Mouse (Mus musculus) left cerebral cortex, adult 9 months (tissue): ENCODE measurements around the gene Spink2.
A peak's percentile ranks its signal among the peaks of the same experiment; 100 is the strongest.
"Not testable (repeated sequence)": the region's sequence is repeated elsewhere in the genome, so short reads cannot be mapped to it uniquely, and the experiment has no call there.

Experiments used
- DNase-seq, 2 experiments: peaks; one replicate each; pipeline ENCODE4 v3.0.0; 2022; ENCODE audit warnings: low spot score in 2 of 2

Gene Spink2

GRCm38 (mm10) chr5:77200695-77201094 lies 10.6 kb downstream of the Spink2 start:
- DNase-seq: no peak

GRCm38 (mm10) chr5:77193951-77194350 lies 17.3 kb downstream of the Spink2 start:
- peak in 1 of 2 experiments; percentile 11 for DNase-seq

- DNase-seq: no peak
These were observed 18.0 kb downstream of the Spink2 start for GRCm38 (mm10) chr5:77193266-77193665.

DNA sequence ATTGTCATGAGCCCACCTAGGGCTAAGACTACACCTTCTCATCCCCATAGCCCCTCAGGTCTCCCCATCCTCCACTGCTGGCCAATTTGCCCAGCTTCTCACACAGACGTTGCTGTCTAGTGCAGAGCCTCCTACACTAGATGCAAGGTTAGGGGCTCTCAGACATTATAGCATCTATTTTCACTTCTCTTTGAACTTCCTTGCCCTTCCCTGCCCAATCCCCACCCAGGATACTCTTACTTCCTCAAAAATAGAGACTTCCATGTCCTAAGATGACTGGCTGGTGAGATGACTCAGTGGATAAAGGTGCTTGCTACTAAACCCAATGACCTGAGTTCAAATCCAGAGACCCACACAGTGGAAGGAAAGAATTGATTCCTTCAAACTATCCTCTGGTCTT lies 19.6 kb downstream of the Spink2 start:
- DNase-seq: no peak

GRCm38 (mm10) chr5:77191106-77191505 lies 20.2 kb downstream of the Spink2 start:
- DNase-seq: no peak

GRCm38 (mm10) chr5:77188738-77189137 lies 22.5 kb downstream of the Spink2 start:
- no peak for DNase-seq

DNA sequence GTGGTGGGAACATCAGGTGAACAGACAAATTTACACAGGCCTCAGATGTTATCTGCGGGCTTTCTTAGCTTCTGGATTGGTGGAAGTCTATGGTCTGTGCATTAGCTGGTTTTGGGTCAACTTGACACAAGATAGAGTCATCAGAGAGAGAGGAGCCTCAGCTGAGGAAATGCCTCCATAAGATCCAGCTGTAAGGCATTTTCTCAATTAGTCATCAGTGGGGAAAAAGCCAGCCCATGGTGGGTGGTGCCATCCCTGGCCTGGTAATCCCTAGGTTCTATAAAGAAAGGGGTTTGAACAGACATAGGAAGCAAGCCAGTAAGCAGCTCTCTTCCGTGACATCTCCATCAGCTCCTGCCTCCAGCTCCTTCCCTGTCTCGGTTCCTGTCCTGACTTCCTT lies 25.9 kb downstream of the Spink2 start:
- no peak for DNase-seq

DNA sequence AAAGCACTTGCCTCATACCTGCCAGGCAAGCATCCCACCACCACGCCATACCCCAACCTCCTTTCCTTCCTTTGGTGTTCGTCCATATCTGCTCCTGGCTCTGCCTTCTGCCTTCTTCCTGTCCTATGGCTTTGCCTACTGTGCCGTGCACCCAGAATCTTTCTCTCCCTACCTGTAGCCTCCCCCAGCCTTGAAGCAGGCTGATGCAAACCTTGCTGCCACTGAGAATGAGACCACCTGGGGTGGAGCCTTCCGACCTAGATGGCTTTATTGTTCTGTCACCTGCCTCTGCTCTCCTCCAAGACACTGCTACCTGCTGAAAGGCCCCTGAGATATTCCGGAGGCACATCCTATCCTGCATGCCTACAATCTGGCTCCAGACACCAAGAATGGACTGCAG lies 27.4 kb downstream of the Spink2 start:
- DNase-seq: not testable (repeated sequence)

DNA sequence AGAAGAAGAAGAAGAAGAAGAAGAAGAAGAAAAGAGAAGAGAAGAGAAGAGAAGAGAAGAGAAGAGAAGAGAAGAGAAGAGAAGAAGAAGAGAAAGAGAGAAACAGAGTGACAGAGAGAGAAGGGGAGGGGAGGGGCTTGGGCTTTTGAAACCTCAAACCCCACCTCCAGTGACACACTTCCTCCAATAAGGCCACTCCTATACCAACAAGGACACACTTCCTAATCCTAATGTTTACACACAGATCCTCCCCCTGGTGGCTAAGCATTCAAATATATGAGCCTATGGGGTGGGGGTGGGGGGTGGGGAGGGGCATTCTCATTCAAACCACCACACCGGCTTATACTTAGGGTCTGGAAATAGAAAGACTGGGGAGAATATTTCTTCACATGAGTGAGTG lies 27.9 kb downstream of the Spink2 start:
- no peak for DNase-seq

- no peak for DNase-seq
These were observed 29.8 kb downstream of the Spink2 start for GRCm38 (mm10) chr5:77181508-77181907.

- no peak for DNase-seq
These were observed 32.3 kb downstream of the Spink2 start for GRCm38 (mm10) chr5:77178976-77179375.

DNA sequence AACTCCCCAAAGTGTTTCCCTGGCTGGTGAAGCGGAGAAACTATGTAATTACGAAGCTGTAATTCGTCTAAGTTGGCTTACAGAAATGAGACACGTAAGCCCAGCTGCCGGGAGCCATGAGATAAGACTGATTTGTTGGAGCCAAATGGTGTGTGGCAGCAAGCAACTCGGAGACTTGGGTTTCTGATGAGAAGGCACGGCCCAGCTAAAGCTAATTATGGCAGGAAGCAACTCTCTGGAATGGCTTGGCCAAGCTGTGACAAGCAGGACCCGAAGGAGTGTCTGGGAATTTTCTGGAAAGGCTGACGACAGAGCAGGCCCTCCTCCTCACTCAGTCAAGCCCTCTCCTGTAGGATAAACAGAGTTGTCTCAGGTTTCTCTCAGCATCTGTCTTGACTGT lies 33.3 kb downstream of the Spink2 start:
- no peak for DNase-seq

GRCm38 (mm10) chr5:77174779-77175178 lies 36.5 kb downstream of the Spink2 start:
- no peak for DNase-seq

DNA sequence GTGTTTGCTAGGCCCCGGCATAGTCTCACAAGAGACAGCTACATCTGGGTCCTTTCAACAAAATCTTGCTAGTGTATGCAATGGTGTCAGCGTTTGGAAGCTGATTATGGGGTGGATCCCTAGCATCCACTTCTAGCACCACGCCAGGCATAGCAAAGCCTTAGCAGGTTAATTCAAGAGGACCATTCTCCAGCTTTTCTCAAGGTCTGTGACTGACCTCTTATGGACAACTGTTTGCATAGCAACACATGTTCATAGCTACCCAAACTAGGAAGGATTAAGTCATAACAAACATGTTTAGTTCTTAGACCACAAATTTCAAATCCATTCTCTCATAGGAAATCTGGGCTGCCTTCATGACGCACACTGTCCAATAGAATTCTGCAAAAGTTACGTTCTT lies 40.7 kb downstream of the Spink2 start:
- DNase-seq: peak in 1 of 2 experiments; percentile 39

DNA sequence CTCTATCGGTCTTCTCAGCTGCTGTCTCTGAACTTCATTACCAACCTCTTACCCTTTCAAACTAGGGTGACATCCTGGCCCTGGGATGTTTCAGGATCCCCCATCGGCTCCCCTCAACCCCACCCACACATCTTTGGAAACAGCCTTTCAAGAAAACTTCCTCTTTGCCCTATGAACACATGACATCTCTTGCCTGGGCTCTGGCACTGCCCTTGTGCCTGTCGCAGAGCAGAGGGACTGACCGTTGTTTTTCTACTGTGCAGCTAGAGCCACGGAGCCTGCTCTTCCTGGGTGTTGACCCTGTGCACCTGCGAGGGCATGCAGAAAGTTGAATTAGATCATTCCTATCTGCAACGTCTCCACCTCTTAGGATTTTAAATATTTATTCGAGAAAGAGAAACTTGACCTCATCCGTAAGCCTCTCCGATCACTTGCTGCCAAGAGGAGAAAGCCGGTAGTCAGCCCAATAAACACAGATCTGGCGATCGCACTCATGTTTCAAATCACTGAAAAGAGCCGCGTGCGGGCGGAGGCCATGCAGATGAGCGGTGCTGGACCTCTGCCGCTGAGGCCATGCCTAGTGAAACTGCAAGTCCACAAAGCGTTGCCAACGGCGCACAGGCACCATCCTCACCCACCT lies 43.8 kb downstream of the Spink2 start:
- DNase-seq: no peak

DNA sequence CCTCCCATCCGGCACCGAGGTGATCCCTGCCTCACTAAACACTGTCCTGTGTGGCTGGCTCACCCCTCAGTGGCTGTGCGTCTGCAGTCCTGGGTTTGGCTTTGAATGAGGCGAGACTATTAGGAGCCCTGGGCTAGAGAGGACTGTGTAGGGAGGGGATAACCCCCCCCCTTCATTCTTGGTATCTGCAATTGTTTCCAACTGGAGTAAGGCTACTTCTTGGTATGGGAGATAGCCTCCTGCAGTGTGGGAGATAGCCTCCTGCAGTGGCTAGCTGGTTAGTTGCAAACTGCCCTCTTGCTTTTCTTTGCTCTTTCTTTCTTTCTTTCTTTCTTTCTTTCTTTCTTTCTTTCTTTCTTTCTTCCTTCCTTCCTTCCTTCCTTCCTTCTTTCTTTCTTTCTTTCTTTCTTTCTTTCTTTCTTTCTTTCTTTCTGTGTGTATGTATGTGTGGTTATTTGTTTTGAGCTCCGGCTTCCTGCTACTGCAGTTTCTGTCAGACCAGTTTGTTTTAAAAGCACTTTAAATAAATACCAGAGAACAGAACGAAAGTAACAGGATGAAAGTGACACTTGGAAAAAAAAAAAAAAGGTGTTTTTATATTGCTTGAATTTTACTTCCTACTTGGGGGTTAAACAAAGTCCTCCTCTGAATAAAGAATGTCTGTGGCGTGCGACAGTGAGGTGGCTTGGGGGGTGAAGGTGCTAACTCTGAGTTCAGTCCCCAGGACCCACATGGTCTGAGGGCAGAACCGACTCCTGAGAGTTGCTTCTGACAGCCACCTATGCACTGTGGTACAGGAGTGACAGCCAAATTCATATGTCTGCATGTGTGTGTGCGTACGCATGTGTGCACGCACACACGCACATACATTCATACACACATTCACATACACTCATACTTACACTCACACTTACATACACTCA lies 45.3 kb downstream of the Spink2 start:
- no peak for DNase-seq

- no peak for DNase-seq
These were observed 47.7 kb downstream of the Spink2 start for GRCm38 (mm10) chr5:77163597-77163996.

DNA sequence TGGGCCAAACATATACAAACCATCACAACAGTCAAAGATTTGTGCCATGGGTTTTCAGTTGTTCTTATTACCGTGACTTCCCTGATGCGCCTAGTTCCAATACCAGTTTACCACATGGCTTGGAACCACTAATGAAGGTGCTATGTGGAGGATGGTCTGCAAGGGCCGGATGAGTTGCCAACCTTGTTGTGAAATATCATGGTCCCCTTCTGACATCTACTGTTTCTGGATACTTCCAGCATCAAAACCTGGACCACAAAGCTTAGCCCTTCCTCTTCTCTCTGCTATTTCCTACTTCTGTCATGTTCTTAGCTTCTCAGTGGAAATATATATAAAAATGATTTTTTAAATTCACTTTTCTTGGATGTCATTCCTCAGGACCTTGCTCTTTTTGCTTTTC lies 48.7 kb downstream of the Spink2 start:
- DNase-seq: no peak

GRCm38 (mm10) chr5:77157777-77158540 lies 53.3 kb downstream of the Spink2 start:
- DNase-seq: no peak

- peak in 1 of 2 experiments; percentile 13 for DNase-seq
These were observed 54.3 kb downstream of the Spink2 start for GRCm38 (mm10) chr5:77156938-77157337.

DNA sequence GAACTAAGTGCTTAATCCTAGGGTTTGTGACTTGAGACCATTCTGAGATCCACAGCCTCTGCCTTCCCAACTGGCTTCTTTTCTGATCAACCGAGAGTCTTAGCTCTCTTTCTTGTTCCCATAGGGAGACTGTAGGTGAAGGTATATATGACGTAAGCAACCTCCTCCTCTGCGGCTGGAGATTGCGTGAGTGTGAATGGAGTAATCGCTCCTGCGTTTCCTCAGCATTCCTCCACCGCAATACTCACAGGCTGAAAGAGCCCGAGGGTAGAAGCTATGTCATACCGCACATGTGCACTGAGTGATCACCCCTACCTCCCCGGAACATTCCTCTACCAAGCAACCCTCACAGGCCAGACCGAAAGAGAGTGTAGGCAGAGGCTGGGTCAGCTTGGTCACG lies 55.7 kb downstream of the Spink2 start:
- DNase-seq: no peak
